Mouse (Mus musculus) heart, postnatal 0 days (tissue): ENCODE data around the gene Tenm3. TPM values are rescaled to one million over a fixed set of nuclear protein-coding genes. Genes with fewer than 3 reads are reported as not detected.
"Not testable (repeated sequence)": the region's sequence is repeated elsewhere in the genome, so short reads cannot be mapped to it uniquely, and the experiment has no call there.

Experiments used
- ATAC-seq: fragments of 200-750 bp; cut with Nextera tagmentation; 2 replicates; pipeline ENCODE4 v1.8.0; 2017; ENCODE audit warnings: low read depth, moderate number of reproducible peaks, moderate library complexity; ENCODE audit not compliant: insufficient read depth
- DNase-seq: peaks from one replicate; pipeline ENCODE4 v3.0.0-alpha.2; 2016; ENCODE audit warnings: low spot score
- H3K27ac ChIP-seq: fragments of 300-500 bp; sonication (generic); 2 replicates; pipeline ENCODE4 v1.5.1; 2014; ENCODE audit warnings: low read depth, mild to moderate bottlenecking
- H3K27me3 ChIP-seq: fragments of 300-500 bp; sonication (generic); 2 replicates; pipeline ENCODE4 v1.6.1; 2014; ENCODE audit warnings: low read length, mixed read lengths; ENCODE audit not compliant: control insufficient read depth, insufficient read depth
- H3K36me3 ChIP-seq: fragments of 300-500 bp; sonication (generic); replicated peaks from 2 replicates; pipeline ENCODE4 v1.6.1; 2014; ENCODE audit warnings: low read length, mixed read lengths; ENCODE audit not compliant: control insufficient read depth, insufficient read depth
- H3K4me1 ChIP-seq: fragments of 300-500 bp; sonication (generic); 2 replicates; pipeline ENCODE4 v1.6.1; 2014; ENCODE audit warnings: antibody characterized with exemption; ENCODE audit not compliant: control insufficient read depth, insufficient read depth
- H3K4me2 ChIP-seq: fragments of 300-500 bp; sonication (generic); 2 replicates; pipeline ENCODE4 v1.6.1; 2014; ENCODE audit warnings: low read depth, mild to moderate bottlenecking, low read length, moderate library complexity
- H3K4me3 ChIP-seq: fragments of 300-500 bp; sonication (generic); 2 replicates; pipeline ENCODE4 v1.5.1; 2014; ENCODE audit warnings: low read depth, low read length
- H3K9ac ChIP-seq: fragments of 300-500 bp; sonication (generic); replicated peaks from 2 replicates; pipeline ENCODE4 v1.6.1; 2014; ENCODE audit warnings: low read depth, low read length, mixed read lengths
- H3K9me3 ChIP-seq: fragments of 300-500 bp; sonication (generic); replicated peaks from 2 replicates; pipeline ENCODE4 v1.6.1; 2016; ENCODE audit warnings: low read length; ENCODE audit not compliant: control insufficient read depth
- CTCF ChIP-seq: IDR thresholded peaks from 2 replicates; pipeline ENCODE4 v1.5.1; 2016; ENCODE audit warnings: antibody characterized with exemption, control low read depth, low read depth
- EP300 ChIP-seq: IDR thresholded peaks from 2 replicates; pipeline ENCODE4 v1.6.1; 2016; ENCODE audit warnings: antibody characterized with exemption, low read depth
- WGBS: fragments of 180-500 bp; shearing (Covaris S2); extraction: QIAGEN DNeasy Blood & Tissue Kit; methylation state at CpG from one replicate; pipeline ENCODE4 v1.1.7; 2014; 5-methylcytosine and 5-hydroxymethylcytosine counted together
- polyA plus RNA-seq: library from polyadenylated mRNA; unstranded; fragments of >200 nt; fragmentation: Nextera tagmentation; extraction: Ambion mirVana; gene quantifications from 2 replicates; pipeline ENCODE4 v1.2.1, GENCODE M21; 2015
- total RNA-seq: library from RNA; depleted of rRNA; stranded (reverse); fragments of >200 nt; gene quantifications from 2 replicates; pipeline ENCODE4 v1.2.3, GENCODE M21; 2014; ENCODE audit warnings: low replicate concordance

Gene Tenm3
- total and polyA plus RNA-seq, 2 experiments from 2014 or later = 1.6 to 17.2 TPM

DNA sequence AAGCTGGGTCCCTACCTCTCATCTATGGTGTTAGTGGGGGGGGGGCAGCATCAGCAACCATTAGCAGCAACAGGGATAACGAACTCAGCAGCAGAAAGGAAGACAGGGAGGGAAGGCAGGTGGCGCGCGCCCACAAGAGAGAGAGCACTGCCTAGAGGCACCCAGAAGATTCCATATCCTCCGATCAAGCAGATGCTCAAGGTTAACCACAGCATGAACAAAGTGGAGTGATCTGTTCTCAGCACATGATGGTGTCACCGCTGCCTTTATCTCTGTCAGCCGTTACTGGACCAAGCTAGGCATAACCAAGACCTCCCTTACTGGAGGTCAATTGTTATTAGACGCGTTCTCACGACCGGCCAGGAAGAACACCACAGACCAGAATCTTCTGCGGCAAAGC is 655.2 kb downstream of the Tenm3 start:
- Histone ChIP-seq H3K36me3 (no peaks in the 10 kb centered on the region), H3K27ac (no peak overlapping the region), H3K4me2 (no peak overlapping the region), H3K9me3 (no peaks in the 10 kb centered on the region), H3K4me3 (no peak overlapping the region), H3K4me1 (no peaks in the 10 kb centered on the region), H3K27me3 (no peaks in the 10 kb centered on the region), H3K9ac (no peak overlapping the region)
- WGBS = 95% methylated on average over 12 of the region's 12 CpGs
- TF ChIP-seq CTCF (no peak), EP300 (no peak)
- DNase-seq = no peak
- ATAC-seq = no peak

DNA sequence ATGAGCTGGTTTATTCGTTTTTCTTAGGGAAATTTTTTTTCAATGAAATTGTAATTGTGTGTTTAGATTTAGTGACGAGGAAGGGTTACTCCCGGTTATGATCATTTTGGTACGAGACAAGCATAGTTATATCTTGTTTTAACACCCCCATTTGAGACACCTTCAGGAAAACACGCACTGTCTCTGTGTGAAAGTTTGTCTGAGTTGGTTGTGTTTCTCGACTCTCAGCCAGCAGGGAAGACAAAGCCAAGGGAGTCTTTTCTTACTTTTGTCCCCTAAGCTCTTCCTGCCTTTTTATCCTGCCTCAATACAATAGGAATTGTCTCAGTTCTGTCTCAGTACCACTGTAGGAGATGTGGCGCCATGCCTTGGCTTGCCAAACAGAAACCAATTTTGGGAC is 660.0 kb downstream of the Tenm3 start:
- no peak overlapping the region for H3K27ac ChIP-seq
- H3K4me3 ChIP-seq = no peak overlapping the region
- no peak for TF ChIP-seq CTCF
- no peak for TF ChIP-seq EP300
- 81% methylated on average over 7 of the region's 7 CpGs for WGBS
- H3K4me1 ChIP-seq = no peaks in the 10 kb centered on the region
- no peaks in the 10 kb centered on the region for H3K9me3 ChIP-seq
- H3K36me3 ChIP-seq = no peaks in the 10 kb centered on the region
- no peak for DNase-seq
- no peak overlapping the region for H3K4me2 ChIP-seq
- H3K27me3 ChIP-seq = no peaks in the 10 kb centered on the region
- H3K9ac ChIP-seq = no peak overlapping the region
- ATAC-seq = no peak

DNA sequence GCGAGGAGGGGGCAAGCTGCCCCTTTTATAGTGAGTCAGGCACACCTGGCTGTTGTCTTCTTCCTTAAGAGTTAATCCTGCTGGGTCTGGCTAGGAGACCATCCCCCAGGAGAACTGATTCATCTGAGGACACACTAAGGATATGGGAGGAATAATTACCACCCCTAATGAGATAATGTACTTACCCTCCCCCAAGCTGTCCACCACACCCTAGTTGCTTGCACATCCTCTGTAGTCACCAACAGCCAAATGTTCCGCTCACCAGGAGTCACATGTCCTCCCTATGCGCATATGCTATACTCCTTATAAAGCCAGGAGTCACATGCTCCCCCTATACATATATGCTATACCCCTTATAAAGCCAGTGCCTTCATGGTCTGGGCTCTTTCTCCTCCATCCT is 662.8 kb downstream of the Tenm3 start:
- Histone ChIP-seq H3K4me2 (no peak overlapping the region), H3K27me3 (no peaks in the 10 kb centered on the region), H3K4me1 (no peaks in the 10 kb centered on the region), H3K9ac (no peak overlapping the region), H3K36me3 (no peaks in the 10 kb centered on the region), H3K27ac (no peak overlapping the region), H3K4me3 (no peak overlapping the region), H3K9me3 (no peaks in the 10 kb centered on the region)
- TF ChIP-seq EP300 = no peak
- no peak for TF ChIP-seq CTCF
- ATAC-seq (no peak), DNase-seq (no peak)
- 90% methylated on average over 3 of the region's 3 CpGs for WGBS

DNA sequence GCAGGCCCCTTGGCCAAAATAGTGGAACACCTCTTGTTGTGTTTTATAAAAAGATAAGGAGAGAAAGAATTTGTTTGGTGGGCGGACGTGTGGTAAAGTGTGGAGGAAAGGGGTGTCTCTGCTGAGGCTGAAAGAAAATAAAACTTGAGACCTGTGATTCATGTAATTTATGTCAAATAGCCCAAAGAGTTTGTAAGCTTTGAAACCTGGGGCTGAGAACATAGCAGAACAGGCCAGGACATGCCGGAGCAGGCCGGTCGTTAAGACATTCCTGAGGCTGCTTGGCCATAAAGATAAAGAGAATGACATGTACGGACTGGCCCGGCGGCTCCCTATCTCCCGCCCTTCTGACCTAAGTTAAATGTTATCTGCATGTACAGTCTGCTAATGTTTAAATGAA is 663.6 kb downstream of the Tenm3 start:
- not testable (repeated sequence) for H3K4me1 ChIP-seq, ATAC-seq, H3K27me3 ChIP-seq, H3K27ac ChIP-seq, H3K9me3 ChIP-seq, H3K36me3 ChIP-seq, H3K4me2 ChIP-seq, DNase-seq, H3K9ac ChIP-seq, H3K4me3 ChIP-seq
- 78% methylated on average over 9 of the region's 9 CpGs for WGBS

DNA sequence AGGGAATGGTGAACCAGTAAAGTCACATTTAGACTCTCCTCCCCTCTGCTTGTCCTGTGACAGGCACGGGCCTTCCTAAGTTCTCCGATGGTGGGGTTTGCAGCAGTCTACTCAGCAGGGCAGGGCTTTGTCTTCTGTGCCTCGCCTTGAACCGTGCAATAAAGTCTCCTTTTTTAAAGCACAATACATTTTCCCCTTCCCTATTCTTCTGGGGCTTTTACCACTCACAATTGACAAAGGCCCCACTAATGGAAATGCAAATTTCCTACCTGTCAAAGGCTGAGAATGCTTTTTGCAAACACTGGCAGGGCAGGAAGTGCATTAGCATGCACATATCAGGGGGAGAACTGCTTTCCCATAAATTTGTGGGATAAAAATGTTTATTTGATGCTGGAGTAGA is 664.8 kb downstream of the Tenm3 start:
- no peaks in the 10 kb centered on the region for H3K4me1 ChIP-seq
- no peak for DNase-seq
- no peaks in the 10 kb centered on the region for H3K36me3 ChIP-seq
- no peaks in the 10 kb centered on the region for H3K9me3 ChIP-seq
- no peak overlapping the region for H3K4me3 ChIP-seq
- no peak overlapping the region for H3K9ac ChIP-seq
- H3K4me2 ChIP-seq = no peak overlapping the region
- TF ChIP-seq EP300 (no peak), CTCF (no peak)
- H3K27me3 ChIP-seq = no peaks in the 10 kb centered on the region
- H3K27ac ChIP-seq = no peak overlapping the region
- no peak for ATAC-seq
- 84% methylated on average over 4 of the region's 4 CpGs for whole genome bisulfite sequencing

DNA sequence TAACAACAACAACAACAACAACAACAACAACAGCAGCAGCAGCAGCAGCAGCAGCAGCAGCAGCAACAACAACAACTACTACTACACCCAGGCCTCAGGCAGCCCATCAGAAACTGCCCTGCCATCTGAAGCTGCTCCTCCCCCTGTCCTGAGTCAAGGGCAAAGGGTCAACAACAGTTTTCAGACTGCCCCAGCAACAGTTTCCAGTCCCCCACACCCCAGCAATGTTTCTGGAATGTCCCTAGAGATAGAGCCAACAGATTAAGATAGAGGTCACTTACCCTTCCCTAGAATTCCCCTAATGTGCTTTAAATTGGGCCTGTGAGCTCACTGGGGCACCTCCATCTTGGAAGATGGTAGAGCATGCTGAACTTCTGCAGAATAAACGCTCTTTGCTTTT is 665.9 kb downstream of the Tenm3 start:
- no peaks in the 10 kb centered on the region for H3K36me3 ChIP-seq
- H3K9ac ChIP-seq = no peak overlapping the region
- WGBS = 89% methylated on average over 1 of the region's 1 CpGs
- ATAC-seq (no peak), DNase-seq (no peak)
- TF ChIP-seq EP300 (no peak), CTCF (no peak)
- H3K4me2 ChIP-seq = no peak overlapping the region
- H3K27me3 ChIP-seq = no peaks in the 10 kb centered on the region
- H3K4me1 ChIP-seq = no peaks in the 10 kb centered on the region
- no peak overlapping the region for H3K27ac ChIP-seq
- no peak overlapping the region for H3K4me3 ChIP-seq
- H3K9me3 ChIP-seq = no peaks in the 10 kb centered on the region
